Mouse (Mus musculus) stomach, embryonic 14.5 days (tissue): ENCODE results near the gene Necab3. TPM values are rescaled to one million over a fixed set of nuclear protein-coding genes. Genes with fewer than 3 reads are reported as not detected.

Source experiments
- ATAC-seq: fragments of 200-750 bp; cut with Nextera tagmentation; 2 replicates; pipeline ENCODE4 v1.8.0; 2017; ENCODE audit warnings: low read depth, moderate TSS enrichment; ENCODE audit not compliant: insufficient number of reproducible peaks, insufficient read depth, low FRiP score
- H3K27ac ChIP-seq: fragments of 300-500 bp; sonication (generic); 2 replicates; pipeline ENCODE4 v1.5.1; 2014; ENCODE audit warnings: mild to moderate bottlenecking, low read length, moderate library complexity, mixed read lengths
- H3K27me3 ChIP-seq: fragments of 300-500 bp; sonication (generic); 2 replicates; pipeline ENCODE4 v1.6.1; 2014; ENCODE audit warnings: low read length, control low read depth, mixed read lengths; ENCODE audit not compliant: control insufficient read depth, insufficient read depth
- H3K36me3 ChIP-seq: fragments of 300-500 bp; sonication (generic); 2 replicates; pipeline ENCODE4 v1.6.1; 2014; ENCODE audit warnings: mild to moderate bottlenecking, control low read depth, low read length, moderate library complexity, mixed read lengths; ENCODE audit not compliant: control insufficient read depth, insufficient read depth
- H3K4me1 ChIP-seq: fragments of 300-500 bp; sonication (generic); 2 replicates; pipeline ENCODE4 v1.6.1; 2014; ENCODE audit warnings: low read length, control low read depth, mixed read lengths; ENCODE audit not compliant: control insufficient read depth, insufficient read depth
- H3K4me2 ChIP-seq: fragments of 300-500 bp; sonication (generic); replicated peaks from 2 replicates; pipeline ENCODE4 v1.6.1; 2014; ENCODE audit warnings: low read depth, low read length, control low read depth
- H3K4me3 ChIP-seq: fragments of 300-500 bp; sonication (generic); 2 replicates; pipeline ENCODE4 v1.5.1; 2014; ENCODE audit warnings: low read depth, low read length, control low read depth
- H3K9ac ChIP-seq: fragments of 300-500 bp; sonication (generic); replicated peaks from 2 replicates; pipeline ENCODE4 v1.6.1; 2014; ENCODE audit warnings: low read depth, mild to moderate bottlenecking, control low read depth, low read length, moderate library complexity, mixed read lengths
- H3K9me3 ChIP-seq: fragments of 300-500 bp; sonication (generic); 2 replicates; pipeline ENCODE4 v1.6.1; 2016; ENCODE audit warnings: low read depth, low read length, control low read depth; ENCODE audit not compliant: control insufficient read depth
- WGBS: fragments of 180-500 bp; shearing (Covaris S2); extraction: QIAGEN DNeasy Blood & Tissue Kit; methylation state at CpG from one replicate; pipeline ENCODE4 v1.1.7; 2014; 5-methylcytosine and 5-hydroxymethylcytosine counted together
- polyA plus RNA-seq: library from polyadenylated mRNA; unstranded; fragments of >200 nt; fragmentation: Nextera tagmentation; extraction: Ambion mirVana; gene quantifications from 2 replicates; pipeline ENCODE4 v1.2.1, GENCODE M21; 2014

The Necab3 gene
- polyA plus RNA-seq, 1 experiment from 2014 or later, result 3.2 TPM

- H3K4me2 ChIP-seq, result no peak overlapping the region
- peaks cover 22% of the 10 kb centered on the region for H3K36me3 ChIP-seq
- H3K4me3 ChIP-seq, result no peak overlapping the region
- 77% methylated on average over 2 of the region's 2 CpGs for WGBS
- no peak overlapping the region for H3K27ac ChIP-seq
- no peaks in the 10 kb centered on the region for H3K27me3 ChIP-seq
- H3K9ac ChIP-seq, result no peak overlapping the region
- no peak for ATAC-seq
- H3K9me3 ChIP-seq, result no peaks in the 10 kb centered on the region
- H3K4me1 ChIP-seq, result no peaks in the 10 kb centered on the region
These were observed 51.6 kb downstream of the Necab3 start for GRCm38 (mm10) chr2:154507076-154507475.

- WGBS, result 93% methylated on average over 3 of the region's 3 CpGs
- no peak overlapping the region for H3K27ac ChIP-seq
- H3K9ac ChIP-seq, result no peak overlapping the region
- no peaks in the 10 kb centered on the region for H3K27me3 ChIP-seq
- H3K9me3 ChIP-seq, result no peaks in the 10 kb centered on the region
- no peak overlapping the region for H3K4me2 ChIP-seq
- peaks cover 16% of the 10 kb centered on the region for H3K36me3 ChIP-seq
- H3K4me1 ChIP-seq, result no peaks in the 10 kb centered on the region
- H3K4me3 ChIP-seq, result no peak overlapping the region
- ATAC-seq, result no peak
These were observed 57.9 kb downstream of the Necab3 start for GRCm38 (mm10) chr2:154500758-154501157.

- 94% methylated on average over 2 of the region's 2 CpGs for WGBS
- Histone ChIP-seq H3K4me3 (no peak overlapping the region), H3K27me3 (no peaks in the 10 kb centered on the region), H3K4me1 (no peaks in the 10 kb centered on the region), H3K27ac (no peak overlapping the region), H3K9me3 (no peaks in the 10 kb centered on the region), H3K4me2 (no peak overlapping the region), H3K9ac (no peak overlapping the region), H3K36me3 (peaks cover 16% of the 10 kb centered on the region)
- no peak for ATAC-seq
These were observed 58.9 kb downstream of the Necab3 start for GRCm38 (mm10) chr2:154499717-154500247.

- Histone ChIP-seq H3K4me2 (no peak overlapping the region), H3K4me3 (no peak overlapping the region), H3K4me1 (no peaks in the 10 kb centered on the region), H3K9me3 (no peaks in the 10 kb centered on the region), H3K27me3 (no peaks in the 10 kb centered on the region), H3K27ac (no peak overlapping the region), H3K9ac (no peak overlapping the region), H3K36me3 (peaks cover 16% of the 10 kb centered on the region)
- 58% methylated on average over 5 of the region's 5 CpGs for WGBS
- ATAC-seq, result no peak
These were observed 60.1 kb downstream of the Necab3 start for GRCm38 (mm10) chr2:154498571-154498970.

- no peaks in the 10 kb centered on the region for H3K27me3 ChIP-seq
- WGBS, result 91% methylated on average over 4 of the region's 4 CpGs
These were observed 63.7 kb downstream of the Necab3 start for GRCm38 (mm10) chr2:154495021-154495420.

More at GRCm38 (mm10) chr2:154495021-154495420, 63.7 kb downstream of the Necab3 start:
- Histone ChIP-seq H3K4me2 (no peak overlapping the region), H3K9ac (no peak overlapping the region), H3K27ac (no peak overlapping the region), H3K9me3 (no peaks in the 10 kb centered on the region), H3K4me1 (0 out of 2 replicates have a peak, but pooled peaks cover 5% of the 10 kb centered on the region), H3K4me3 (no peak overlapping the region), H3K36me3 (no peaks in the 10 kb centered on the region)
- no peak for ATAC-seq

Other genes starting within 250 kb of the Necab3 start
- gene Cdk5rap1, start 185.9 kb downstream of the Necab3 start, polyA plus RNA-seq, result 12.2 and 15.8 TPM in 2 replicates
- 2.4 and 3.1 TPM in 2 replicates for gene Snta1, start 150.8 kb downstream of the Necab3 start, polyA plus RNA-seq
- 43.6 and 45.3 TPM in 2 replicates for gene Cbfa2t2, start 122.4 kb downstream of the Necab3 start, polyA plus RNA-seq
- gene 1700003F12Rik, start 11.8 kb downstream of the Necab3 start, polyA plus RNA-seq, result 0.77 and 0.91 TPM in 2 replicates
- gene Actl10, start 7.1 kb downstream of the Necab3 start, polyA plus RNA-seq, result 0.17 TPM in 1 of 2 replicates, not detected in the other
- gene E2f1, start 11.0 kb upstream of the Necab3 start, polyA plus RNA-seq, result 7.4 and 9.8 TPM in 2 replicates
- gene Pxmp4, start 44.8 kb upstream of the Necab3 start, polyA plus RNA-seq, result 29.3 and 29.5 TPM in 2 replicates
- 0.80 and 1.0 TPM in 2 replicates for gene Zfp341, start 54.4 kb upstream of the Necab3 start, polyA plus RNA-seq
- not detected in 2 replicates for gene 4930519P11Rik, start 54.5 kb upstream of the Necab3 start, polyA plus RNA-seq
- gene Chmp4b, start 92.8 kb upstream of the Necab3 start, polyA plus RNA-seq, result 18.4 and 19.1 TPM in 2 replicates
- not detected in 2 replicates for gene Gm14214, start 211.1 kb upstream of the Necab3 start, polyA plus RNA-seq
- 77.4 and 84.1 TPM in 2 replicates for gene Raly, start 232.2 kb upstream of the Necab3 start, polyA plus RNA-seq
- gene a, start 232.5 kb upstream of the Necab3 start, polyA plus RNA-seq, result 0.76 TPM in 1 of 2 replicates, not detected in the other